Mouse (Mus musculus) spleen, adult 2 months (tissue): ENCODE results near the gene Snai1.

Experiments
- CTCF ChIP-seq: fragments of 200-500 bp; IDR thresholded peaks from 2 replicates; pipeline ENCODE4 v1.5.1; 2011; ENCODE audit warnings: mild to moderate bottlenecking, inconsistent platforms; ENCODE audit not compliant: insufficient read depth, insufficient read length, insufficient replicate concordance; ENCODE audit errors: extremely low read depth
- POLR2A ChIP-seq: fragments of 200-500 bp; IDR thresholded peaks from 2 replicates; pipeline ENCODE4 v1.6.1; 2011; ENCODE audit warnings: low read depth, low read length, inconsistent platforms

DNA sequence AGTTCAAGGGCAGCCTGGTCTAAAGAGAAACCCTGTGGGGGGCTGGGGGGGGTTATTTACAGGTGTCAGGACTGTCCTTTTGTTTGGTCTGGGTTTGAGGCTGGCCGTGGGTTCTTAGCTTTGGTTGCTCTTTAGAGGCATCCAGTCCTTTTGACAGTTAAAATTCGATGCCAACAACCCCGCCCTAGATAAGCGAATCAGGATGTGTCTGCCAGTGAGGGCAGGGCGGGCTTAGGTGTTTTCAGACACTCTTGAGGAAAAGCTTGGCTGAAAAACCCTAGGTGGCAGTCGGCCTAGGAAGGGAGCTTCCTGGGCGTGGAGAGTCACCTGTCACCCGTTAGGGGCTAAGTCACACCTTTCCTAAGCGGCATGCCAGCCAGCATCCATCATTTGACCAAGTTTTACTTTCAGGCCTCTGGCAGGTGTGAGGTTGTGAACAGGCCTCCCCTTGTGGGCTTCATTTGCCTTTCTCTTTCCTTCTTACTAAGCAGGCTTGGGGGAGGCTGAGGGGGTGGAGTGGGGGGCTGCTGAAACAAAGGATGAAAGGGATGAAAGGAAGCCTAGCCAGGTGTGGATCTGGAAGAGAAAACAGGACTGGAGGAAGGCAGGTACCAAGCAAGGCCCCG is 1.6 kb upstream of the Snai1 start:
- TF ChIP-seq POLR2A (no peak), CTCF (no peak)
